Mouse (Mus musculus) liver, postnatal 0 days (tissue): ENCODE measurements at regions not wholly inside any gene's neighbourhood (a gene's known extent, or its start where the extent isn't known, plus 50 kb on each side); places are given as distances from the start of the nearest gene placed in this dataset.

ENCODE experiments used
- CTCF ChIP-seq: sonication (generic); IDR thresholded peaks from 2 replicates; pipeline ENCODE4 v1.5.1; 2016; ENCODE audit warnings: antibody characterized with exemption, low read depth
- EP300 ChIP-seq: IDR thresholded peaks from 2 replicates; pipeline ENCODE4 v1.6.1; 2016; ENCODE audit warnings: antibody characterized with exemption, low read depth, mild to moderate bottlenecking

DNA sequence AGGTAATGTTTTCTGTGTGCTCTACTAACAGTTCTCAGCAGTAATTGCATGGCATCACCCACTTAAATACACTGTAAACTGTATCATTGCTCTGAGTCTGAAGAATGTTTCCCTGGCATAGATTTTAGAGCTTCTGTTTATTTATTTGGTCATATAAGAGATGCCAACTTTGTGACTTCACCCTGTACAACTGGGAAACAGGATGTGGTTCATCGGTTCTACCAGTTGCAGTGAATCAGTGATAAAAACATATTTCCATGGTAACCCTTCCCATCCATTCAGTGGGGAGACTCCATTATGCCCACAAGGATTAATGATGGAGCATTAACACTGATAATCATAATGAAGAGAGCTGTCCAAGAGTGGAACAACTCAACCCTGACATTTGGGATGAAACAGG, 89.6 kb upstream of the Ptprk start:
- TF ChIP-seq CTCF (no peak), EP300 (no peak)
